Mouse (Mus musculus): ENCODE results near the gene Cfap43. TPM values are rescaled to one million over a fixed set of nuclear protein-coding genes. Genes with fewer than 3 reads are reported as not detected.

The Cfap43 gene
- polyA plus RNA-seq, 2 experiments, result 0.08 to 0.11 TPM

- DNase-seq (ENCODE audit: low spot score) (no peak), ATAC-seq (ENCODE audit: low FRiP score, low read depth) (no peak)
- no peak overlapping the region for H3K27ac ChIP-seq (replicated peaks; ENCODE audit: low read depth, low read length)
- 80% methylated on average over 7 of the region's 7 CpGs for WGBS
- TF ChIP-seq POLR2A (IDR thresholded peaks at IDR 0.05; ENCODE audit: borderline replicate concordance, extremely low read depth, insufficient read depth, insufficient read length), result no peak
- H3K4me3 ChIP-seq (replicated peaks; ENCODE audit: low read length), result no peak overlapping the region
- no peak overlapping the region for H3K9ac ChIP-seq (ENCODE audit: low read depth, low read length, severe bottlenecking)
- H3K27me3 ChIP-seq (ENCODE audit: control insufficient read depth, insufficient read depth, low read length), result no peaks in the 10 kb centered on the region
- no peaks in the 10 kb centered on the region for H3K9me3 ChIP-seq (ENCODE audit: control insufficient read depth, low read length)
- H3K4me2 ChIP-seq (replicated peaks; ENCODE audit: low read depth, low read length, severe bottlenecking), result no peak overlapping the region
- H3K4me1 ChIP-seq (ENCODE audit: control insufficient read depth, insufficient read depth, low read length), result peaks cover 12% of the 10 kb centered on the region
- H3K36me3 ChIP-seq (ENCODE audit: control insufficient read depth, insufficient read depth, low read length), result no peaks in the 10 kb centered on the region
Measured at GRCm38 (mm10) chr19:47925819-47926218, 6.7 kb upstream of the Cfap43 start.

GRCm38 (mm10) chr19:47919966-47920375 is 884 bp upstream of the Cfap43 start:
- Histone ChIP-seq H3K27me3 (ENCODE audit: control insufficient read depth, insufficient read depth, low read length) (no peaks in the 10 kb centered on the region), H3K4me1 (ENCODE audit: control insufficient read depth, insufficient read depth, low read length) (peaks cover 29% of the 10 kb centered on the region), H3K9ac (ENCODE audit: low read depth, low read length, severe bottlenecking) (peak overlapping the region; percentile 89), H3K36me3 (ENCODE audit: control insufficient read depth, insufficient read depth, low read length) (no peaks in the 10 kb centered on the region), H3K4me3 (replicated peaks; ENCODE audit: low read length) (peak overlapping the region; percentile 87), H3K4me2 (replicated peaks; ENCODE audit: low read depth, low read length, severe bottlenecking) (peak overlapping the region; percentile 64), H3K27ac (replicated peaks; ENCODE audit: low read depth, low read length) (peak overlapping the region; percentile 96), H3K9me3 (ENCODE audit: control insufficient read depth, low read length) (no peaks in the 10 kb centered on the region)
- ATAC-seq (ENCODE audit: low FRiP score, low read depth) (peak; percentile 23), DNase-seq (ENCODE audit: low spot score) (peak; percentile 84)
- TF ChIP-seq POLR2A (IDR thresholded peaks at IDR 0.05; ENCODE audit: borderline replicate concordance, extremely low read depth, insufficient read depth, insufficient read length), result no peak
- 2% methylated on average over 8 of the region's 8 CpGs for WGBS

- ATAC-seq (ENCODE audit: low FRiP score, low read depth) (peak; percentile 23), DNase-seq (ENCODE audit: low spot score) (no peak)
- Histone ChIP-seq H3K36me3 (ENCODE audit: control insufficient read depth, insufficient read depth, low read length) (no peaks in the 10 kb centered on the region), H3K9ac (ENCODE audit: low read depth, low read length, severe bottlenecking) (peak overlapping the region; percentile 89), H3K27ac (replicated peaks; ENCODE audit: low read depth, low read length) (peak overlapping the region; percentile 96), H3K27me3 (ENCODE audit: control insufficient read depth, insufficient read depth, low read length) (no peaks in the 10 kb centered on the region), H3K4me3 (replicated peaks; ENCODE audit: low read length) (peak overlapping the region; percentile 87), H3K9me3 (ENCODE audit: control insufficient read depth, low read length) (no peaks in the 10 kb centered on the region), H3K4me2 (replicated peaks; ENCODE audit: low read depth, low read length, severe bottlenecking) (peak overlapping the region; percentile 64), H3K4me1 (ENCODE audit: control insufficient read depth, insufficient read depth, low read length) (peaks cover 29% of the 10 kb centered on the region)
- under 1% methylated on average over 29 of the region's 29 CpGs for WGBS
- no peak for TF ChIP-seq POLR2A (IDR thresholded peaks at IDR 0.05; ENCODE audit: borderline replicate concordance, extremely low read depth, insufficient read depth, insufficient read length)
Measured at GRCm38 (mm10) chr19:47918455-47919101, 509 bp downstream of the Cfap43 start.

GRCm38 (mm10) chr19:47918016-47918415 is 1.1 kb downstream of the Cfap43 start:
- WGBS, result 12% methylated on average over 9 of the region's 9 CpGs
- Histone ChIP-seq H3K9me3 (ENCODE audit: control insufficient read depth, low read length) (no peaks in the 10 kb centered on the region), H3K36me3 (ENCODE audit: control insufficient read depth, insufficient read depth, low read length) (no peaks in the 10 kb centered on the region), H3K4me2 (replicated peaks; ENCODE audit: low read depth, low read length, severe bottlenecking) (peak overlapping the region; percentile 64), H3K4me1 (ENCODE audit: control insufficient read depth, insufficient read depth, low read length) (peaks cover 29% of the 10 kb centered on the region), H3K4me3 (replicated peaks; ENCODE audit: low read length) (peak overlapping the region; percentile 87), H3K27ac (replicated peaks; ENCODE audit: low read depth, low read length) (no peak overlapping the region), H3K27me3 (ENCODE audit: control insufficient read depth, insufficient read depth, low read length) (no peaks in the 10 kb centered on the region), H3K9ac (ENCODE audit: low read depth, low read length, severe bottlenecking) (peak overlapping the region; percentile 89)
- ATAC-seq (ENCODE audit: low FRiP score, low read depth) (no peak), DNase-seq (ENCODE audit: low spot score) (no peak)
- TF ChIP-seq POLR2A (IDR thresholded peaks at IDR 0.05; ENCODE audit: borderline replicate concordance, extremely low read depth, insufficient read depth, insufficient read length), result no peak

- no peak for ATAC-seq (ENCODE audit: low FRiP score, low read depth)
- Histone ChIP-seq H3K4me3 (replicated peaks; ENCODE audit: low read length) (peak overlapping the region; percentile 87), H3K4me1 (ENCODE audit: control insufficient read depth, insufficient read depth, low read length) (peaks cover 29% of the 10 kb centered on the region), H3K36me3 (ENCODE audit: control insufficient read depth, insufficient read depth, low read length) (no peaks in the 10 kb centered on the region), H3K4me2 (replicated peaks; ENCODE audit: low read depth, low read length, severe bottlenecking) (peak overlapping the region; percentile 64), H3K9ac (ENCODE audit: low read depth, low read length, severe bottlenecking) (0 out of 2 replicates have a peak overlapping the region, but pooled peaks have one; percentile 89), H3K27me3 (ENCODE audit: control insufficient read depth, insufficient read depth, low read length) (no peaks in the 10 kb centered on the region), H3K27ac (replicated peaks; ENCODE audit: low read depth, low read length) (no peak overlapping the region), H3K9me3 (ENCODE audit: control insufficient read depth, low read length) (no peaks in the 10 kb centered on the region)
- no peak for DNase-seq (ENCODE audit: low spot score)
- 12% methylated on average over 4 of the region's 4 CpGs for WGBS
- TF ChIP-seq POLR2A (IDR thresholded peaks at IDR 0.05; ENCODE audit: borderline replicate concordance, extremely low read depth, insufficient read depth, insufficient read length), result no peak
Measured at GRCm38 (mm10) chr19:47917396-47917795, 1.7 kb downstream of the Cfap43 start.

All from limb, embryonic 14.5 days (tissue).